Mouse (Mus musculus) adrenal gland, adult 2 months (tissue): ENCODE data around the gene Col13a1. TPM values are rescaled to one million over a fixed set of nuclear protein-coding genes. Genes with fewer than 3 reads are reported as not detected.

Source experiments
- DNase-seq: peaks from one replicate; pipeline ENCODE4 v3.0.0; 2021
- long read RNA-seq: library from polyadenylated mRNA; stranded (forward); transcript quantifications from one replicate; pipeline ENCODE4 v2.0.0, GENCODE M21; 2021
- polyA plus RNA-seq: library from polyadenylated mRNA; depleted of rRNA; stranded (reverse); fragments of >200 nt; gene quantifications from 2 replicates; pipeline ENCODE4 v1.2.3, GENCODE M21; 2012; rRNA removed
- total RNA-seq, 2 experiments: library from RNA; stranded (reverse); gene quantifications; 2 replicates each; pipeline ENCODE4 v1.2.3; 2021

The Col13a1 gene
- total RNA-seq (1 to 10 TPM; 5.7 to 9.0 TPM), polyA plus RNA-seq (2.7 and 3.2 TPM in 2 replicates)
- long read RNA-seq, partial matches to known transcripts = 1 of 9 reads
- long read RNA-seq, other reads (novel, unspliced or antisense) = 8 of 9 reads

GRCm38 (mm10) chr10:61978866-61979340, at the start of gene Col13a1:
TSS of gene Col13a1 (minus strand) at chr10:61979108.
- DNase-seq = peak; percentile 37

GRCm38 (mm10) chr10:62027699-62028098, 48.8 kb upstream of the Col13a1 start:
- no peak for DNase-seq

GRCm38 (mm10) chr10:62023821-62024551, 45.1 kb upstream of the Col13a1 start:
- peak; percentile 53 for DNase-seq

- no peak for DNase-seq
Observed at GRCm38 (mm10) chr10:62020068-62020620, 41.2 kb upstream of the Col13a1 start.

GRCm38 (mm10) chr10:62019386-62020067, 40.6 kb upstream of the Col13a1 start:
- DNase-seq = no peak

GRCm38 (mm10) chr10:62016947-62017346, 38.0 kb upstream of the Col13a1 start:
- no peak for DNase-seq

GRCm38 (mm10) chr10:62013190-62013589, 34.3 kb upstream of the Col13a1 start:
- no peak for DNase-seq

GRCm38 (mm10) chr10:62012371-62012770, 33.5 kb upstream of the Col13a1 start:
- no peak for DNase-seq

GRCm38 (mm10) chr10:62009981-62010500, 31.1 kb upstream of the Col13a1 start:
- DNase-seq = no peak

GRCm38 (mm10) chr10:62007958-62008357, 29.1 kb upstream of the Col13a1 start:
- no peak for DNase-seq

GRCm38 (mm10) chr10:62006371-62006770, 27.5 kb upstream of the Col13a1 start:
- no peak for DNase-seq

GRCm38 (mm10) chr10:62000216-62000615, 21.3 kb upstream of the Col13a1 start:
- DNase-seq = no peak

- no peak for DNase-seq
Observed at GRCm38 (mm10) chr10:61999766-62000165, 20.9 kb upstream of the Col13a1 start.

- DNase-seq = no peak
Observed at GRCm38 (mm10) chr10:61991481-61992424, 12.8 kb upstream of the Col13a1 start.

- peak; percentile 88 for DNase-seq
Observed at GRCm38 (mm10) chr10:61980424-61980823, 1.5 kb upstream of the Col13a1 start.

GRCm38 (mm10) chr10:61978112-61978865, 619 bp downstream of the Col13a1 start:
- DNase-seq = peak; percentile 65

GRCm38 (mm10) chr10:61977392-61978096, 1.4 kb downstream of the Col13a1 start:
- DNase-seq = no peak

GRCm38 (mm10) chr10:61976987-61977386, 1.9 kb downstream of the Col13a1 start:
- DNase-seq = peak; percentile 11

GRCm38 (mm10) chr10:61974581-61974980, 4.3 kb downstream of the Col13a1 start:
- no peak for DNase-seq

- no peak for DNase-seq
Observed at GRCm38 (mm10) chr10:61972041-61972440, 6.9 kb downstream of the Col13a1 start.
